Mouse (Mus musculus) intestine, embryonic 16.5 days (tissue): ENCODE results near the gene Sppl2b. TPM values are rescaled to one million over a fixed set of nuclear protein-coding genes. Genes with fewer than 3 reads are reported as not detected.

Source experiments
- ATAC-seq: fragments of 200-750 bp; cut with Nextera tagmentation; 2 replicates; pipeline ENCODE4 v1.8.0; 2017; ENCODE audit warnings: moderate TSS enrichment, moderate library complexity
- H3K27ac ChIP-seq: fragments of 300-500 bp; sonication (generic); 2 replicates; pipeline ENCODE4 v1.5.1; 2014; ENCODE audit warnings: mild to moderate bottlenecking, low read length
- H3K27me3 ChIP-seq: fragments of 300-500 bp; sonication (generic); replicated peaks from 2 replicates; pipeline ENCODE4 v1.6.1; 2014; ENCODE audit warnings: low read length, control low read depth, mixed read lengths; ENCODE audit not compliant: control insufficient read depth, insufficient read depth
- H3K36me3 ChIP-seq: fragments of 300-500 bp; sonication (generic); 2 replicates; pipeline ENCODE4 v1.6.1; 2014; ENCODE audit warnings: low read length, control low read depth; ENCODE audit not compliant: control insufficient read depth, insufficient read depth
- H3K4me1 ChIP-seq: fragments of 300-500 bp; sonication (generic); 2 replicates; pipeline ENCODE4 v1.6.1; 2014; ENCODE audit warnings: low read length, control low read depth, mixed read lengths; ENCODE audit not compliant: control insufficient read depth, insufficient read depth
- H3K4me2 ChIP-seq: fragments of 300-500 bp; sonication (generic); 2 replicates; pipeline ENCODE4 v1.6.1; 2014; ENCODE audit warnings: low read depth, low read length, control low read depth
- H3K4me3 ChIP-seq: fragments of 300-500 bp; sonication (generic); 2 replicates; pipeline ENCODE4 v1.5.1; 2014; ENCODE audit warnings: mild to moderate bottlenecking, low read length
- H3K9ac ChIP-seq: fragments of 300-500 bp; sonication (generic); 2 replicates; pipeline ENCODE4 v1.6.1; 2014; ENCODE audit warnings: low read depth, low read length
- H3K9me3 ChIP-seq: fragments of 300-500 bp; sonication (generic); 2 replicates; pipeline ENCODE4 v1.6.1; 2016; ENCODE audit warnings: low read length, control low read depth; ENCODE audit not compliant: control insufficient read depth
- WGBS: fragments of 180-500 bp; shearing (Covaris S2); extraction: QIAGEN DNeasy Blood & Tissue Kit; methylation state at CpG from one replicate; pipeline ENCODE4 v1.1.7; 2014; 5-methylcytosine and 5-hydroxymethylcytosine counted together
- polyA plus RNA-seq: library from polyadenylated mRNA; unstranded; fragments of >200 nt; fragmentation: Nextera tagmentation; extraction: Ambion mirVana; gene quantifications from 2 replicates; pipeline ENCODE4 v1.2.1, GENCODE M21; 2015

The Sppl2b gene
- polyA plus RNA-seq, 1 experiment from 2014 or later: 36.6 TPM

DNA sequence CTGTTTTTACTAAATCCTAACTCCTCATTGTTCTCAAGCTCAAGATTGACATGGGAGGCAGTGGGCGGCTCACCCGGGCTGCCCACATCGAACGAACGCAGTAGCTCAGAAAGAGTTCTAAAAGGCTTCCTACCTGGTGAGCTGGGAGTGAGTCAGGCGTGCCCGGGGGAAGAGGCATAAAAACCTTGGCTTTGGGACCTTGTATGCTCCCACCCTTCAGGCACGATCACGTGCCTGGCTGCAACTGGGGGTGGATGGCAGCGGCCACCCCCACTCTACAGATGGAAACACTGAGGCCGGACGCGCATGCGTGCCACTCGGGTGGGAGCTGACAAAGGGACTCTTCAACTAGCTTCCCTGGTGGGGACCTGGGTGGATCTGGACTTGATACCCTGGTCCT, 12.7 kb upstream of the Sppl2b start:
- H3K4me3 ChIP-seq: no peak overlapping the region

DNA sequence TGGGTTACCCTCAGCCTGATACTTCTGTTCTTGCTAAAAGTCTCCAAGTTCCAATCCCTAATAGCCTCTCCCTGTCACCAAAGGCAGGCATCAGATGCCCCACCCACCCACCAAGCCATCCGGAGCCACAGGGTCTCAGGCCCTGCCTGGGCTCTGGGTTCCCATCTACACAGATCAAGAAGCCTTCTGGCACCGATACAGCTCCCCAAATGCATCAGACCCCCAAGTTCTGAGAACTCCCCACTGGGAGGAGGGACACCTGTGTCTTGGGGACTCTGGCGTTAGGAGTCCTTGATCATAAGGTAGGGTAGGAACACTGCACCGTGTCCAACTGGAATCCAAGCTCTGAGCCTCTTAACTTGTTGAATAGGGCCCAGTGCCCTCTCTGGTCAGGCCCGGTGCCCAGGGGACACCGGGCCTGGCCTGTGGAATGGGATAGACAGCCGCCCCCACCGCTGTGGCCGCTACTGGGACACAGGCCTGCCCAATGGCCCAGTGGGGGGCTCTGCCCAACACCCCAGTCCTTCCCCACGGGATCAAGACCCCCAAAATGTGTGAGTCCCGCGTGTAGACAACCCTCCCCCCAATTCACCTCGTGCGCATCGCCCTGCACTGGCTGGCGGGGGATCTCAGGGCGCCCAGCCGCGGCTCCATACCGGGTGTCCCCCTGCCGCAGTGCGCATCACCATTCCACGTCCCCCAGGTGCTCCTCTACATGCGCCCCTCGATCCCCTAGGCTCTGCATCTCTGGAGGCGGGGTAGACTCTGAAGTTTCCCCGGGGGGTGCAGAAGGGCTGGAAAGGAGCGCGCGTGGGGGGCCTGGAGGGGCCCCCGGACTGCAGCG, 11.8 kb upstream of the Sppl2b start:
- H3K4me3 ChIP-seq: peak overlapping the region; percentile 48
- 10% methylated on average over 31 of the region's 32 CpGs for WGBS
- 0 out of 2 replicates have a peak, but pooled peaks have one; percentile 8 for ATAC-seq

More for the DNA sequence above, 12.7 kb upstream of the Sppl2b start:
- Histone ChIP-seq H3K36me3 (no peaks in the 10 kb centered on the region), H3K27ac (no peak overlapping the region), H3K4me2 (no peak overlapping the region), H3K4me1 (peaks cover 7% of the 10 kb centered on the region), H3K27me3 (peaks cover 30% of the 10 kb centered on the region), H3K9ac (no peak overlapping the region), H3K9me3 (no peaks in the 10 kb centered on the region)
- ATAC-seq: no peak
- WGBS: 81% methylated on average over 15 of the region's 15 CpGs

GRCm38 (mm10) chr10:80843931-80844547, 11.0 kb upstream of the Sppl2b start, which contains the start of gene Lingo3:
Gene Lingo3, minus strand, starts transcription at chr10:80844039.
- no peaks in the 10 kb centered on the region for H3K9me3 ChIP-seq
- 7% methylated on average over 31 of the region's 51 CpGs for WGBS
- H3K4me3 ChIP-seq: peak within 1 kb of the TSS; percentile 48
- H3K4me2 ChIP-seq: peak within 1 kb of the TSS; percentile 77
- H3K9ac ChIP-seq: peak within 1 kb of the TSS; percentile 48
- peak; percentile 36; the same call in 1 of the 2 replicates for ATAC-seq
- no peaks in the 10 kb centered on the region for H3K36me3 ChIP-seq
- no peak within 1 kb of the TSS for H3K27ac ChIP-seq
- peaks cover 9% of the 10 kb centered on the region for H3K4me1 ChIP-seq
- H3K27me3 ChIP-seq: peaks cover 30% of the 10 kb centered on the region

More for the DNA sequence above, 11.8 kb upstream of the Sppl2b start:
- H3K27me3 ChIP-seq: peaks cover 30% of the 10 kb centered on the region
- H3K36me3 ChIP-seq: no peaks in the 10 kb centered on the region
- H3K9ac ChIP-seq: peak overlapping the region; percentile 48
- no peaks in the 10 kb centered on the region for H3K9me3 ChIP-seq
- H3K27ac ChIP-seq: no peak overlapping the region
- H3K4me2 ChIP-seq: peak overlapping the region; percentile 77
- peaks cover 7% of the 10 kb centered on the region for H3K4me1 ChIP-seq

DNA sequence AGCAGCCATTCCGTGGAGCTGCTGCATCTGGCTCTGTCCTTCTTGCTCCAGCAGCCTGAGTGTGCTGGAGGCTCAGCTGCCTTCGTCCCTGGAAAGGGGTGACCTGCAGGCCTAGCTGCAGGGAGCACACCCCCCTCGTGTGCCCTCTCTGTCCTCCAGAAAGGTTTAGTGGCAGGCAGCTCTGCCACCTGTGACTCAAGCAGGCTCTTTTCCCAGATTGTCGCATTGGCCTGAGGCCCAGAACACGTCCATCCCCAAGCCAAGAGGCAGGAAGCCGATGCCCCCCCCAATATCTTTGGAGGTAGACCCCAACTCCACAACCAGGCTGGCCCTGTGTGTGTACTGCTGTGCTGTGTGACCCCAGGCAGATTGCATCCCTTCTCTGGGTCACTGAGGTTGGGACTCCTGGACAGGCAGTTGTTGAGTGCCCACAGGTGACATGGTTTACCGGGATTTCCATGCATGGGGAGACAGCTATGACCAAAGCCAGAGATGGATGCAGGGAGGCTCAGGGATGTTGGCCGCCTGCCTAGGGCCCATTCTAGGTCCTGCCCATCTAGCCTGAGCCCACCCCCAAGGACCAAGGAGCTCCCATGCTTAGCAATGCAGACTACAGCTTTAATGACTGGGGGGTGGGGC, 9.9 kb upstream of the Sppl2b start:
- H3K36me3 ChIP-seq: no peaks in the 10 kb centered on the region
- H3K9ac ChIP-seq: no peak overlapping the region
- WGBS: 62% methylated on average over 8 of the region's 8 CpGs
- peaks cover 10% of the 10 kb centered on the region for H3K4me1 ChIP-seq
- peaks cover 30% of the 10 kb centered on the region for H3K27me3 ChIP-seq
- ATAC-seq: no peak
- H3K4me3 ChIP-seq: no peak overlapping the region
- H3K9me3 ChIP-seq: no peaks in the 10 kb centered on the region
- H3K27ac ChIP-seq: no peak overlapping the region
- no peak overlapping the region for H3K4me2 ChIP-seq

DNA sequence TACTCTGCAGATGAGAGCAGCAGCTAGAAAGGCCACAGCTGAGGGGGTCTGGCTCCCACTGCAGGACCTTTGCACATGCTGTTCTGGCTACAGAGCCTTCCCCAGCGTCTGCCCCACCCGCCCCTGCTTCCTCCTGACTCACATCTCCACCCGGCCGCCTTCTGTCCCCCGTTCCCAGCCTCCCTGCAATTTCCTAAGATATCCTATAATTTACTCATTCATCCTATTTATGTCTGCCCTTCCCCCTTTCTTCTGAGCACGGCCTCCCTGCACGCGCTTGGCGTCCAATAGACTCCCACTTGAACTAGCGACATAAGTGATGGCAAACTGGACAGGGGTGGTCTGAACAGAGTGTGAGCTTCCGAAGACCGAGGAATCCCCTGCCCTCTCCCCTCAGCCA, 9.3 kb upstream of the Sppl2b start:
- Histone ChIP-seq H3K9me3 (no peaks in the 10 kb centered on the region), H3K36me3 (no peaks in the 10 kb centered on the region), H3K4me1 (peaks cover 10% of the 10 kb centered on the region), H3K27ac (no peak overlapping the region), H3K9ac (no peak overlapping the region), H3K27me3 (peaks cover 30% of the 10 kb centered on the region), H3K4me2 (no peak overlapping the region), H3K4me3 (no peak overlapping the region)
- WGBS: 74% methylated on average over 12 of the region's 12 CpGs
- ATAC-seq: no peak

GRCm38 (mm10) chr10:80848571-80848970, 6.5 kb upstream of the Sppl2b start:
- Histone ChIP-seq H3K36me3 (peaks cover 11% of the 10 kb centered on the region), H3K27me3 (peaks cover 10% of the 10 kb centered on the region), H3K27ac (no peak overlapping the region), H3K9ac (peak overlapping the region; percentile 19; the same call in 1 of the 2 replicates), H3K9me3 (no peaks in the 10 kb centered on the region), H3K4me1 (peaks cover 11% of the 10 kb centered on the region), H3K4me3 (no peak overlapping the region), H3K4me2 (0 out of 2 replicates have a peak overlapping the region, but pooled peaks have one; percentile 6)
- WGBS: 11% methylated on average over 10 of the region's 10 CpGs
- ATAC-seq: peak; percentile 63

GRCm38 (mm10) chr10:80855749-80856073, 636 bp downstream of the Sppl2b start:
- peak overlapping the region; percentile 90 for H3K9ac ChIP-seq
- H3K27ac ChIP-seq: no peak overlapping the region; the same call in 1 of the 2 replicates

GRCm38 (mm10) chr10:80856267-80856666, 1.2 kb downstream of the Sppl2b start:
- no peaks in the 10 kb centered on the region for H3K27me3 ChIP-seq
- H3K9ac ChIP-seq: no peak overlapping the region
- peak overlapping the region; percentile 94 for H3K4me2 ChIP-seq
- H3K27ac ChIP-seq: no peak overlapping the region
- H3K4me3 ChIP-seq: no peak overlapping the region
- WGBS: 63% methylated on average over 3 of the region's 3 CpGs
- H3K4me1 ChIP-seq: peaks cover 25% of the 10 kb centered on the region
- H3K9me3 ChIP-seq: no peaks in the 10 kb centered on the region
- H3K36me3 ChIP-seq: peaks cover 11% of the 10 kb centered on the region
- ATAC-seq: no peak

More at GRCm38 (mm10) chr10:80855749-80856073, 636 bp downstream of the Sppl2b start:
- H3K36me3 ChIP-seq: peaks cover 11% of the 10 kb centered on the region
- ATAC-seq: no peak
- H3K4me1 ChIP-seq: peaks cover 25% of the 10 kb centered on the region
- no peaks in the 10 kb centered on the region for H3K9me3 ChIP-seq
- peak overlapping the region; percentile 96 for H3K4me3 ChIP-seq
- WGBS: 22% methylated on average over 11 of the region's 11 CpGs
- H3K4me2 ChIP-seq: peak overlapping the region; percentile 94
- no peaks in the 10 kb centered on the region for H3K27me3 ChIP-seq

- WGBS: 58% methylated on average over 5 of the region's 5 CpGs
- no peak overlapping the region for H3K4me2 ChIP-seq
- peak overlapping the region; percentile 30; the same call in 1 of the 2 replicates for H3K9ac ChIP-seq
- H3K9me3 ChIP-seq: no peaks in the 10 kb centered on the region
- H3K4me1 ChIP-seq: peaks cover 25% of the 10 kb centered on the region
- no peak for ATAC-seq
- H3K4me3 ChIP-seq: no peak overlapping the region
- H3K27me3 ChIP-seq: no peaks in the 10 kb centered on the region
- H3K36me3 ChIP-seq: peaks cover 8% of the 10 kb centered on the region
- H3K27ac ChIP-seq: no peak overlapping the region
Measured at GRCm38 (mm10) chr10:80856908-80857307, 1.8 kb downstream of the Sppl2b start.
